Mouse (Mus musculus) heart, embryonic 16.5 days (tissue): ENCODE measurements around the gene Sim1. TPM values are rescaled to one million over a fixed set of nuclear protein-coding genes. Genes with fewer than 3 reads are reported as not detected.
A peak's percentile ranks its signal among the peaks of the same experiment; 100 is the strongest.

Experiments
- ATAC-seq: fragments of 200-750 bp; cut with Nextera tagmentation; replicated peaks from 2 replicates; pipeline ENCODE4 v1.8.0; 2017; ENCODE audit warnings: moderate number of reproducible peaks; ENCODE audit not compliant: insufficient read depth, low FRiP score; ENCODE audit errors: extremely low read depth
- H3K27ac ChIP-seq: fragments of 300-500 bp; sonication (generic); 2 replicates; pipeline ENCODE4 v1.5.1; 2014; ENCODE audit warnings: mild to moderate bottlenecking, low read length, control low read depth, moderate library complexity
- H3K27me3 ChIP-seq: fragments of 300-500 bp; sonication (generic); 2 replicates; pipeline ENCODE4 v1.6.1; 2014; ENCODE audit warnings: low read length, mixed read lengths; ENCODE audit not compliant: control insufficient read depth, insufficient read depth
- H3K36me3 ChIP-seq: fragments of 300-500 bp; sonication (generic); 2 replicates; pipeline ENCODE4 v1.6.1; 2014; ENCODE audit not compliant: control insufficient read depth, insufficient read depth
- H3K4me1 ChIP-seq: fragments of 300-500 bp; sonication (generic); 2 replicates; pipeline ENCODE4 v1.6.1; 2014; ENCODE audit warnings: low read length, mixed read lengths; ENCODE audit not compliant: control insufficient read depth, insufficient read depth
- H3K4me2 ChIP-seq: fragments of 300-500 bp; sonication (generic); 2 replicates; pipeline ENCODE4 v1.6.1; 2014; ENCODE audit warnings: low read depth, mild to moderate bottlenecking, control low read depth, low read length
- H3K4me3 ChIP-seq: fragments of 300-500 bp; sonication (generic); 2 replicates; pipeline ENCODE4 v1.5.1; 2014; ENCODE audit warnings: mild to moderate bottlenecking, control low read depth, low read length
- H3K9ac ChIP-seq: fragments of 300-500 bp; sonication (generic); 2 replicates; pipeline ENCODE4 v1.6.1; 2014; ENCODE audit warnings: low read length, control low read depth
- H3K9me3 ChIP-seq: fragments of 300-500 bp; sonication (generic); replicated peaks from 2 replicates; pipeline ENCODE4 v1.6.1; 2016; ENCODE audit warnings: low read length; ENCODE audit not compliant: control insufficient read depth
- WGBS: fragments of 180-500 bp; shearing (Covaris S2); extraction: QIAGEN DNeasy Blood & Tissue Kit; methylation state at CpG from one replicate; pipeline ENCODE4 v1.1.7; 2014; 5-methylcytosine and 5-hydroxymethylcytosine counted together
- polyA plus RNA-seq: library from polyadenylated mRNA; unstranded; fragments of >200 nt; fragmentation: Nextera tagmentation; extraction: Ambion mirVana; gene quantifications from 2 replicates; pipeline ENCODE4 v1.2.1, GENCODE M21; 2015

The Sim1 gene
- not detected in 2 replicates for polyA plus RNA-seq

- Histone ChIP-seq H3K4me2 (peak within 1 kb of the TSS; percentile 78), H3K27me3 (peaks cover 82% of the 10 kb centered on the region), H3K27ac (no peak within 1 kb of the TSS), H3K36me3 (no peaks in the 10 kb centered on the region), H3K4me3 (peak within 1 kb of the TSS; percentile 56), H3K9ac (peak within 1 kb of the TSS; percentile 10; the same call in 1 of the 2 replicates), H3K4me1 (peaks cover 12% of the 10 kb centered on the region), H3K9me3 (no peaks in the 10 kb centered on the region)
- peak; percentile 90 for ATAC-seq
- under 1% methylated on average over 61 of the region's 62 CpGs for WGBS
These were observed at the start of gene Sim1 for GRCm38 (mm10) chr10:50894170-50894991. TSS of gene Sim1 (plus strand) at chr10:50894754.

GRCm38 (mm10) chr10:50868202-50868601 lies 26.4 kb upstream of the Sim1 start:
- Histone ChIP-seq H3K4me2 (no peak overlapping the region), H3K27me3 (no peaks in the 10 kb centered on the region), H3K9me3 (no peaks in the 10 kb centered on the region), H3K4me3 (no peak overlapping the region), H3K36me3 (no peaks in the 10 kb centered on the region), H3K4me1 (no peaks in the 10 kb centered on the region), H3K9ac (no peak overlapping the region), H3K27ac (no peak overlapping the region)
- 68% methylated on average over 4 of the region's 4 CpGs for WGBS
- no peak for ATAC-seq

GRCm38 (mm10) chr10:50876952-50877351 lies 17.6 kb upstream of the Sim1 start:
- Histone ChIP-seq H3K4me1 (no peaks in the 10 kb centered on the region), H3K9ac (no peak overlapping the region), H3K27me3 (no peaks in the 10 kb centered on the region), H3K36me3 (no peaks in the 10 kb centered on the region), H3K4me2 (no peak overlapping the region), H3K27ac (no peak overlapping the region), H3K4me3 (no peak overlapping the region), H3K9me3 (no peaks in the 10 kb centered on the region)
- 72% methylated on average over 5 of the region's 5 CpGs for WGBS
- no peak for ATAC-seq

- Histone ChIP-seq H3K27me3 (0 out of 2 replicates have a peak, but pooled peaks cover 3% of the 10 kb centered on the region), H3K4me3 (no peak overlapping the region), H3K27ac (no peak overlapping the region), H3K9ac (no peak overlapping the region), H3K9me3 (no peaks in the 10 kb centered on the region), H3K36me3 (no peaks in the 10 kb centered on the region), H3K4me2 (no peak overlapping the region), H3K4me1 (no peaks in the 10 kb centered on the region)
- WGBS: 11% methylated on average over 2 of the region's 2 CpGs
- no peak for ATAC-seq
These were observed 13.0 kb upstream of the Sim1 start for GRCm38 (mm10) chr10:50881476-50882069.

- Histone ChIP-seq H3K9me3 (no peaks in the 10 kb centered on the region), H3K4me1 (no peaks in the 10 kb centered on the region), H3K4me2 (no peak overlapping the region), H3K27ac (no peak overlapping the region), H3K4me3 (no peak overlapping the region), H3K27me3 (peaks cover 3% of the 10 kb centered on the region; the same call in 1 of the 2 replicates), H3K36me3 (no peaks in the 10 kb centered on the region), H3K9ac (no peak overlapping the region)
- WGBS: 73% methylated on average over 2 of the region's 2 CpGs
- no peak for ATAC-seq
These were observed 12.2 kb upstream of the Sim1 start for GRCm38 (mm10) chr10:50882366-50882765.

- Histone ChIP-seq H3K9me3 (no peaks in the 10 kb centered on the region), H3K4me2 (no peak overlapping the region), H3K4me3 (no peak overlapping the region), H3K27ac (no peak overlapping the region), H3K9ac (no peak overlapping the region), H3K36me3 (no peaks in the 10 kb centered on the region), H3K27me3 (peaks cover 25% of the 10 kb centered on the region), H3K4me1 (no peaks in the 10 kb centered on the region)
- WGBS: 48% methylated on average over 4 of the region's 4 CpGs
- ATAC-seq: no peak
These were observed 8.2 kb upstream of the Sim1 start for GRCm38 (mm10) chr10:50886305-50886704.

GRCm38 (mm10) chr10:50890621-50891020 lies 3.9 kb upstream of the Sim1 start:
- H3K4me3 ChIP-seq: no peak overlapping the region
- no peaks in the 10 kb centered on the region for H3K36me3 ChIP-seq
- H3K9ac ChIP-seq: no peak overlapping the region
- no peak for ATAC-seq
- H3K4me1 ChIP-seq: peaks cover 12% of the 10 kb centered on the region
- no peak overlapping the region for H3K4me2 ChIP-seq
- peaks cover 61% of the 10 kb centered on the region for H3K27me3 ChIP-seq
- no peak overlapping the region for H3K27ac ChIP-seq
- WGBS: 15% methylated on average over 6 of the region's 6 CpGs
- no peaks in the 10 kb centered on the region for H3K9me3 ChIP-seq

- Histone ChIP-seq H3K27ac (no peak overlapping the region), H3K9ac (no peak overlapping the region), H3K4me1 (peaks cover 12% of the 10 kb centered on the region), H3K9me3 (no peaks in the 10 kb centered on the region), H3K4me2 (no peak overlapping the region), H3K4me3 (no peak overlapping the region), H3K27me3 (peaks cover 72% of the 10 kb centered on the region), H3K36me3 (no peaks in the 10 kb centered on the region)
- WGBS: 2% methylated on average over 26 of the region's 26 CpGs
- ATAC-seq: no peak
These were observed 2.5 kb upstream of the Sim1 start for GRCm38 (mm10) chr10:50891876-50892711.
